Mouse (Mus musculus): ENCODE data around the gene Pdzd7.

- TF ChIP-seq CTCF (IDR thresholded peaks at IDR 0.05; ENCODE audit: low read depth, low read length) = no peak
- no peak for TF ChIP-seq POLR2A (IDR thresholded peaks at IDR 0.05; ENCODE audit: extremely low read depth, insufficient read depth, low read length)
These were observed 58.5 kb downstream of the Pdzd7 start for GRCm38 (mm10) chr19:44987004-44987403.
